Mouse (Mus musculus) left cerebral cortex, adult 18-20 months (tissue): ENCODE results near the gene Psg16. TPM values are rescaled to one million over a fixed set of nuclear protein-coding genes. Genes with fewer than 3 reads are reported as not detected.
A peak's percentile ranks its signal among the peaks of the same experiment; 100 is the strongest.
"Not testable (repeated sequence)": the region's sequence is repeated elsewhere in the genome, so short reads cannot be mapped to it uniquely, and the experiment has no call there.

Experiments
- DNase-seq, 2 experiments: peaks; one replicate each; pipeline ENCODE4 v3.0.0; 2021 to 2022; ENCODE audit warnings: low spot score in 2 of 2, mixed read lengths in 1 of 2
- total RNA-seq, 2 experiments: library from RNA; stranded (reverse); gene quantifications; 2 replicates each; pipeline ENCODE4 v1.2.3; 2021

Psg16 gene
- total RNA-seq, 2 experiments from 2014 or later, result 5.3 to 5.8 TPM

DNA sequence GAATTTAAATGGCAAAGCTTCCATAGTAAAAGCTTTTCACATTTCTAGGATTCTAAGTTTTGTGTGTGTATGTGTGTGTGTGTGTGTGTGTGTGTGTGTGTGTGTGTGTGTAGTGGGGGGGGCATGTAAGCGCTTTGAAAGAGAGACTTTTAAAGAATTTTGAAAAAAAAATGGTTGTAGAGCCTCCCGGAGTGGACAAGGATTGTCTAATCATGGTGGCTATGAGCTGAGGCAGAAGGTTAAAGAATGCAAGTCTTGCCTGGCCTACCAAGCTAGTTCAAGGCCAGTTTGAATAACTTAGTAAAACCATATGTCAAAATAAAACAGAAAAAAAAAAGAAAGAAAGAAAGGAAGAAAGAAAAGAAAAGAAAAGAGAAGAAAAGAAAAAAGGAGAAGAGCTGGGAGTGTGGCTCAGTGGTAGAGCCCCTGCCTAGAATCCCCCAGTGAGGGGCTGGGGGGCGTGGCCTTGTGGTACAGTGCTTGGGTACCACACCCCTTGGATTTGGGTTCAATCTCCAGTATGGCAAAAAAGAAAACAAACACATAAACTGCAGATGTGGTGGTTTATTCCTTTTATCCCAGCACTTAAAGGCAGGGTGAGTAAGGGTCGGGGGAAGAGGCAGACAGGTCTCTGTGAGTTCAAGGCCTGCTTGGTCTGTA is 18.4 kb upstream of the Psg16 start:
- no peak for DNase-seq

GRCm38 (mm10) chr7:17056081-17056581 is 17.7 kb upstream of the Psg16 start:
- DNase-seq, result peak; percentile 85 to 88

DNA sequence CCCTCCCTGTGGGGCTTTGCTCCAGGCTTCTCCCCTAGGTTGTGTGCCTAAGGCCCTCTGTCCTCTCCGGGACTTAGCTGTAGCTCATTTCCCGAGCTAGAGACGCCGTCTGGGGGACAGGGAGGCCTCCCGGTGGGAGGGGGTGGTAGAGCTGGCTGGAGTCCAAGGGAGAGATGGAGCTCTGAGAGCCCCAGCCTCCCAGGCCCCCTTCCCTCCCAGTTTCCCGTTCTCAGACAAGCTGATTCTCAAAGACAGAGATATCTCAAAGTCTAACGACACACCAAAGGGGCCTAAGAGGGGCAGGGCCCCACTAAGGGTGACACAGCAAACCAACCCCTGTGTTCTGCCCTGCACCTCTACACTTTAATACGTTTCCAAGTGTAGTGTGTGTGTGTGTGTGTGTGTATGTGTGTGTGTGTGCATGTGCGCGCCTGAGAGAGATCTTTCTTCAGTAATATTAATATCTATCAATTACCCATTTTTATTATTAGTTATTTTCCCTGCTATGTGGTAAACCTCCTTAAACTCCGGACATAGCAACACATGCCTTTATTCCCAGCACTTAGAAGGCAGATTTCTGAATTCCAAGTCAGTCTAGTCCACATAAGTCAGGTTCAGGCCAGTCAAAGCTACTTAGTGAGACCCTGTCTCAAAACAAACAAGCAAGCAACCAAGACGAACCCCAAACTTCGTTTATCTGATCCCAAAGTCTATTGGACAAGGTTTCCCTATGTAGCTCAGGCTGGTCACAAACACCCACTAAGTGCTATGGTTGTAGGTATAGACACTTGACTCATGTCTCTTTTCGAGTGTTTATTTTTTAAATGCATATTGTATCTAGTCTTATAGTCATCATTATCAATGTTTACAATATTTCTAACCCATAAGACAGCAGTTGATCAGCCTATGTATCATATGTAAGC is 17.0 kb upstream of the Psg16 start:
- DNase-seq, result peak in 1 of 2 experiments; percentile 44

DNA sequence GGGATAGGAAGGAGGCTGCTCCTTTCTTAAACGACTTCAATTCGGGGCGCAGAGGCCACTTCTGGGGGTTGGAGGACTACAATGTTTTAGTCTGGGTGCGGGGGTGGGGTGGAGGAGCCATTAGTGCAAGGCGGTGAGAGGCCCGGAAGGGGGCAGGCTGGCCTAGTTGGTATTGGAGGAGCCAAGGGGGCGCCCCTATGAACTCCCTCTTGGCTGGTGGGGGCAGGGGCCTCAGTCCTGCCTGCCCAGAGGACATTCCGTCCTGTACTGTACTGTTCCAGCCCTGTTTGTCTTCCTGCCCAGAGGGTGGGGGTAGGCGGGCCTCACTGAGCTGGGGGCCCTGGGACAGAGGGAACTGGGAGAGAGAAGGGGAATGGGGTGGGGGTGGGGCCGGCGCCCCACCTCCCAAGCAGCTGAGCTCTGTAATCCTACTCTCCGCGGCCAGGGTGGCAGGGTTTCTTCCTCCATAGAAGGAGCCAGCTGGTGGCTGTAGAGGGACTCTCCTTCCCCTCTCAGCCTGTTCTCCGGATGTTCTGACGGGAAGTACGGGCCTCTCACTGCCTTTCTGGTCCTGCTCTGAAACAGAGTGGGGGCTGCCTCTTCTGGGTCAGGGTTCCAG is 15.7 kb upstream of the Psg16 start:
- DNase-seq, result peak; percentile 70 to 72

- no peak for DNase-seq
These were observed 14.9 kb upstream of the Psg16 start for GRCm38 (mm10) chr7:17058816-17059462.

- DNase-seq, result no peak
These were observed 14.4 kb upstream of the Psg16 start for GRCm38 (mm10) chr7:17059463-17059844.

- peak; percentile 84 to 87 for DNase-seq
These were observed 13.6 kb upstream of the Psg16 start for GRCm38 (mm10) chr7:17060031-17060781.

DNA sequence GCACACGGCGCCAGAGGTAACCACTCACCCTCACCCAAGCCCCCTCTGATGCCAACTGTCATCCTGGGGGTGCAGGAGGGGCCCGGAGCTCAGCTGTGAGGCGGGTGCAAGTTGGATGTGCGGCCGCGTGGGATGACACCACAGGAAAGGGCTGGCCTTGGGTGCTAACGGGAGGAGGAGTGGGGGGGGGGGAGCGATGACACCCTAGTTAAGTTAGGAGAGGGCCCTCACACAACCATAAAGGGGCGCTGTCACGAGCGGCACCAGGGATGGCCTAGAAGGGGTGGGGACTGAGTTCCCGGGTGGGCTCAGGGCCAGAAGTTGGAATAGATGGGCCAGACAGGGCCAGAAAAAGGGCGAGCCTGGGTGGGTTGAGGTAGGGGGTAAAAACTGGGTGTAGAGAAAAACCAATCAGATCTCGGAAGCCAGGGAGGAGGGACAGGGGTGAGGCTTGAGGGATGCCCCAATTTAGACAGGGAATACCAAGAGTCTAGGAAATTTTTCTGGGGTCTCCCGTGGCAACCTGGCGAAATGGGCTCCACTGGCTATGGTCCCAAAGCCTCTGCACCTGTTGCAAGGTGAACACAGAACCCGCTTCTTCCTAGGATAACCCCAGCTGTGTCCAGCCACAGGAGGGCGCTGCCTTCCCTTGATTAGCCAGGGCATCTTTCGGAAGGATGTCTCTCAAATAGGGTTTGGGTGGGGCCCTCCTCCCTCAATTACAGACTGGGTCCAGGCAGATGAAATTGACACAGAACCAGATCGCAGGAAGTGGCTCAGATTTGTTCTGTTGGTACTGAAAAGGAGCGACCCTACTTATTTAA is 12.8 kb upstream of the Psg16 start:
- peak; percentile 32 to 53 for DNase-seq

GRCm38 (mm10) chr7:17062389-17062788 is 11.5 kb upstream of the Psg16 start, which contains the start of gene Hif3a:
TSS of gene Hif3a (minus strand) at chr7:17062427.
- peak in 1 of 2 experiments; percentile 53 for DNase-seq

DNA sequence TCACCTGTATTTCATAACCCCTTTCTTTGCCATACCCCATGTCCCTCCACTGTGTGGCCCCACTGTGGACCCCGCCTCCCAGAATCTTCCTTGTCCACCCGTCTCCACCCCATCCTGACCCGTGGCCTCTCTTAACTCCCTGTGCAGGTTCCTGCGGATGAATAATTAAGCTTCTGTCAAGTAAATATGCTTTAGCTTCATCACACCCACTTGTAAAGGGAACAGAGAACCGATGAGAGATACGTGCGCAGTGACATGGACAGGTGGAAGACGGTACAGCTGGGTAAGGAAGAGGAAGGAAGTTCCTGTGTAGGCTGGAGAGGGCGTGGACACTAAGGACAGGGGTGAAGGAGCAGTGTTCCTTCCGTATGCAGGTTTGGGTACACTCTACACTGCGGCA is 11.0 kb upstream of the Psg16 start:
- no peak for DNase-seq

DNA sequence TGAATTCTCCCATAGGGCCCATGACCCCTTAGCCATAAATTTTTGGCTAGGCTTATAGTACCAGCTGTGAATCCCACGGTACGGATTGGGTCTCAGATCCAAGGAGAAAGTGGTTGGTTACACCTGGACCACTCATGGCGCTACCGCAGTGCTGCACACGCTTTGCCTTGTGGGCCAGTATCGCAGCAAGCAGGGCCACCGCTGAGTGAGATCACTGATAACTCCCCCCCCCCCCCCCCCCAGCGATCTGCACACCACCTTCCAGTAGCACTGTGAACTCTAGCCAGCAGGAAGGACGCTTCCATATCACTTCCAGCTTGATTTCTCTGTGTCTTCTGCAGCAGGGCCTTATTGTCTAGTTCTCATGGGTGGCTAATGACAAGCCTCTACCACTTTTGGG is 8.2 kb upstream of the Psg16 start:
- no peak for DNase-seq

DNA sequence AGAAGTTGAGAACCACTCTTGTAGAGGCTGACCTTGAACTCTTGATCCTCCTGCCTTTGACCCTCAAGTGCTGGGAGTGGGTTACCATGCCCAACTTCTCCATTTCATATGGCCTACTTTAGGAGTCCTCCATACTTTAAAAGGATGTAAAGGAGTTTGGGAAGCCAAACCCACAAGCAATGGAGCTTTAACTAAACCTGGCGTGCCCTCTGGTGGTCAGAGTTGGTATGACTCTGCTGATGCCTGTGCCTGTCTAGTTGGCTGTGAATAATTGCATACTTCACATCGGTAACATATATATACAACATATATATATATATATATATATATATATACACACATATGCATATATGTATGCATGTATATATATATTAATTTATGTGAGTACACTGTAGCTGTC is 7.4 kb upstream of the Psg16 start:
- peak; percentile 89 to 97 for DNase-seq

DNA sequence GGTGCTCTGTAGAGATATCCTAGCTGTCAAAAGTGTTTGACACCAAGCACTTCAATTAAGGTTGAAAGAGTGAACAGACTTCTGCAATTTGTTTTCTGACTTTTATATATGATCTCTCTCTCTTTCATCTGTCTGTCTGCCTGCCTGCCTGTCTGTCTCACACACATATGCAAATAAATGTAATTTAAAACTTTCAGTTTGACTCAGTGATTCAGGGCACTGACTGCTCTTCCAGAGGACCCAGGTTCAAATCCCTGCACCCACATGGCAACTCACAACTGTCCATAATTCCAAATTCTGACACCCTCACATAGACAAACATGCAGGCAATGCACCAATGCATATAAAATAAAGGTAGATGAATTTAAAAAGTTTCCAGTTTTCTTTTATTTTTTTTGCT is 6.8 kb upstream of the Psg16 start:
- DNase-seq, result no peak

- not testable (repeated sequence) for DNase-seq
These were observed 6.2 kb upstream of the Psg16 start for GRCm38 (mm10) chr7:17067651-17068050.

- DNase-seq, result no peak
These were observed 332 bp upstream of the Psg16 start for GRCm38 (mm10) chr7:17073513-17073903.

- DNase-seq, result no peak
These were observed 2.7 kb downstream of the Psg16 start for GRCm38 (mm10) chr7:17076542-17076941.

GRCm38 (mm10) chr7:17078076-17078654 is 4.3 kb downstream of the Psg16 start:
- no peak for DNase-seq

GRCm38 (mm10) chr7:17082766-17083165 is 8.9 kb downstream of the Psg16 start:
- no peak for DNase-seq

DNA sequence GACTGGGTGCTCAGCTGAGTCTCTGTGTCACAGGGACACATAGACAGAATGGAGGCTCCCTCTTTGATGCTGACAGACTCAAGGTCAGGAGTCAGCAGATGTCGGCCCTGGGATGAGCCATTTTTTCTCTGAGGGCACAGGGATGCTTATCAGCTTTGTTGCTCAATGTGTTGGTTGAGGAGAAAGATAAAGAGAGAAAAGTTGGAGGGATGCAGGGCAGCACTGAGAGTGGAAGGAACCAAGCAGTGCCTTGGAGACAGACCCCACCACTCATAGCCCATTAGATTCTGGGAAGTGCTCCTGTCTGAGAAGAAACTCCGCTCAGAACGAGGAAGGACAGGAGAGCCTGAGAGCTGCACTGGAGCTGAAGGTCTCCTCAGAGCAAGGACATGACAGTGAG is 13.9 kb downstream of the Psg16 start:
- no peak for DNase-seq
